In the genomic region with DNA sequence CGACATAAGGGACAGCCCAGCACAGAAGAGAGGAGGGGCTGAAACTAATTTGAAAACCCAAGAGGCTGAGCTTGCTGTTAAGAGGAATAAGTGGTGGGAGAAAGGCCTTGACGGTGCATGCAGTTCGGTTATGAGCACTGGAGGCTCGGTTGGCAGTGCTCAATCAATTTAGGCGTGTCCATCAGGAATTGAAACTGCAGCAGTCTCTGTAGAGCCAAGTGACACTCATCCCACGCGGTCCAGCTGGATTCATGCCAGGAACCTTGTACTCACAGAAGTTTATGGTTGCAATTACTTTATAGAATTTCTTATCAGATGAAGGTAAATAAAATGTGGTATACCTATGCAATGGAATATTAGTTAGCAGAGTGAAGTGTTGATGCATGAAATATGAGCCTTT, we compare ENCODE assay signal across 21 mouse cellular contexts. TPM values are rescaled to one million over a fixed set of nuclear protein-coding genes. Genes with fewer than 3 reads are reported as not detected.
DNase-seq lines count a peak whose midpoint lies in the region; ATAC-seq and TF ChIP-seq lines count a peak whose summit lies in the region.
"Had no signal": no experiment of that assay in that cellular context is flagged by ENCODE, and none has a peak within 500 bp of the region (broad histone marks: within the 10 kb centered on the region; RNA-seq: fewer than 3 reads in every experiment).

No protein-coding gene starts in this region.

- dilution Hi-C loops in CH12.LX (cut with MboI; ENCODE audit: extremely low pct_ligation_motif_present, extremely low pct_unique_long_range_greater_than_20kb, low sequenced_read_pairs), result no loop called here

- H3K4me2 ChIP-seq in forebrain, embryonic 14.5 days (ENCODE audit: low read length), result no peak overlapping the region
- no peak overlapping the region for H3K4me2 ChIP-seq in forebrain, embryonic 12.5 days
- peak overlapping the region; percentile 55 for H3K4me2 ChIP-seq in CH12.LX (ENCODE audit: insufficient read depth, low read depth, poor library complexity, severe bottlenecking)
- H3K4me2 ChIP-seq in intestine, embryonic 14.5 days (ENCODE audit: low read length), result no peak overlapping the region
- H3K4me2 ChIP-seq: embryonic facial prominence, embryonic 13.5 days; hindbrain, embryonic 12.5 days; limb, embryonic 15.5 days; lung, embryonic 15.5 days had no signal

- TF ChIP-seq POLR2A in lung, adult 2 months (IDR thresholded peaks at IDR 0.05; ENCODE audit: borderline replicate concordance, extremely low read depth, low read depth, low read length), result no peak
- no peak for TF ChIP-seq POLR2A in CH12.LX (IDR thresholded peaks at IDR 0.05; ENCODE audit: low read depth, low read length)

- H3K9me3 ChIP-seq in forebrain, embryonic 14.5 days (replicated peaks; ENCODE audit: control insufficient read depth, low read length), result 0 out of 2 replicates have a peak, but pooled peaks cover 3% of the 10 kb centered on the region
- peaks cover 4% of the 10 kb centered on the region; the same call in 1 of the 2 replicates for H3K9me3 ChIP-seq in forebrain, embryonic 12.5 days
- H3K9me3 ChIP-seq in CH12.LX (replicated peaks; ENCODE audit: low read length), result peaks cover 10% of the 10 kb centered on the region
- H3K9me3 ChIP-seq in intestine, embryonic 14.5 days (ENCODE audit: control insufficient read depth, low read length), result peaks cover 4% of the 10 kb centered on the region; the same call in 1 of the 2 replicates
- H3K9me3 ChIP-seq: embryonic facial prominence, embryonic 13.5 days; hindbrain, embryonic 12.5 days; limb, embryonic 15.5 days; lung, embryonic 15.5 days had no signal

- no peak overlapping the region for H3K4me3 ChIP-seq in forebrain, embryonic 14.5 days (ENCODE audit: low read depth, low read length)
- H3K4me3 ChIP-seq in forebrain, embryonic 12.5 days (replicated peaks), result no peak overlapping the region
- no peak overlapping the region for H3K4me3 ChIP-seq in lung, adult 2 months (replicated peaks; ENCODE audit: extremely low read depth, low read depth, low read length)
- H3K4me3 ChIP-seq in CH12.LX (replicated peaks in 1 of 3; ENCODE audit: low read depth in 2 of 3, low read length in 2 of 3, poor library complexity in 1 of 3), result no peak overlapping the region
- H3K4me3 ChIP-seq in intestine, embryonic 14.5 days (ENCODE audit: low read depth, low read length), result no peak overlapping the region
- H3K4me3 ChIP-seq: embryonic facial prominence, embryonic 13.5 days; hindbrain, embryonic 12.5 days; limb, embryonic 15.5 days; lung, embryonic 15.5 days had no signal

- H3K27me3 ChIP-seq in forebrain, embryonic 14.5 days (replicated peaks; ENCODE audit: control insufficient read depth, insufficient read depth, low read length), result no peaks in the 10 kb centered on the region
- H3K27me3 ChIP-seq in forebrain, embryonic 12.5 days, result no peaks in the 10 kb centered on the region; the same call in 1 of the 2 replicates
- H3K27me3 ChIP-seq in CH12.LX (replicated peaks), result peaks cover 28% of the 10 kb centered on the region
- no peaks in the 10 kb centered on the region for H3K27me3 ChIP-seq in intestine, embryonic 14.5 days (replicated peaks; ENCODE audit: control insufficient read depth, insufficient read depth, low read length)
- H3K27me3 ChIP-seq: embryonic facial prominence, embryonic 13.5 days; hindbrain, embryonic 12.5 days; lung, embryonic 15.5 days; Patski had no signal

- H3K4me1 ChIP-seq in forebrain, embryonic 14.5 days (ENCODE audit: control insufficient read depth, insufficient read depth, low read length), result peaks cover 4% of the 10 kb centered on the region; the same call in 1 of the 2 replicates
- peaks cover 10% of the 10 kb centered on the region for H3K4me1 ChIP-seq in forebrain, embryonic 12.5 days
- no peaks in the 10 kb centered on the region for H3K4me1 ChIP-seq in lung, adult 2 months (ENCODE audit: control insufficient read depth, insufficient read depth, low read length)
- H3K4me1 ChIP-seq in CH12.LX (ENCODE audit: control insufficient read depth in 1 of 2, insufficient read depth in 2 of 2), result no peaks in the 10 kb centered on the region
- H3K4me1 ChIP-seq in intestine, embryonic 14.5 days (replicated peaks; ENCODE audit: control insufficient read depth, insufficient read depth, low read length), result peaks cover 9% of the 10 kb centered on the region; the same call in 1 of the 2 replicates
- H3K4me1 ChIP-seq: limb, embryonic 15.5 days; lung, embryonic 15.5 days had no signal

- TF ChIP-seq RAD21 in CH12.LX (IDR thresholded peaks at IDR 0.05; ENCODE audit: low read depth, low read length), result no peak

- DNase-seq in forebrain, embryonic 14.5 days (ENCODE audit: low spot score), result peak; percentile 34
- DNase-seq in lung, postnatal 10 days, result peak; percentile 25
- no peak for DNase-seq in lung, adult 2 months
- no peak for DNase-seq in CH12.LX (ENCODE audit: extremely low read depth)
- peak; percentile 57 for DNase-seq in intestine, embryonic 14.5 days (ENCODE audit: low spot score)
- no peak for DNase-seq in testis, postnatal 10 days (ENCODE audit: low spot score)
- DNase-seq: cerebellum, adult 11-12 months; cerebellum, postnatal 36 days; gastrocnemius, postnatal 25 days; kidney, adult 18-20 months; thymus, postnatal 4 days had no signal

- 72% methylated on average over 7 of the region's 7 CpGs for WGBS in forebrain, embryonic 14.5 days
- WGBS in forebrain, embryonic 12.5 days, result 83% methylated on average over 7 of the region's 7 CpGs
- 35% methylated on average over 7 of the region's 7 CpGs for WGBS in lung, adult 2 months
- 74% methylated on average over 7 of the region's 7 CpGs for WGBS in intestine, embryonic 14.5 days

- no peak for ATAC-seq in forebrain, embryonic 14.5 days
- ATAC-seq in forebrain, embryonic 12.5 days (ENCODE audit: low FRiP score), result no peak
- ATAC-seq in intestine, embryonic 14.5 days (replicated peaks; ENCODE audit: low FRiP score, low TSS enrichment, low read depth), result 0 out of 2 replicates have a peak, but pooled peaks have one; percentile 2
- ATAC-seq: activated CD4-positive, CD25-positive, alpha-beta regulatory T cell, adult 4 months; midbrain, embryonic 16.5 days; Patski had no signal

- in situ Hi-C loops in CH12.LX (cut with MboI; ENCODE audit: low pct_ligation_motif_present, low pct_unique_long_range_greater_than_20kb, low sequenced_read_pairs), result no loop called here

- H3K36me3 ChIP-seq in forebrain, embryonic 14.5 days (ENCODE audit: control insufficient read depth, insufficient read depth, low read length), result no peaks in the 10 kb centered on the region
- no peaks in the 10 kb centered on the region for H3K36me3 ChIP-seq in forebrain, embryonic 12.5 days (replicated peaks)
- no peaks in the 10 kb centered on the region for H3K36me3 ChIP-seq in CH12.LX (replicated peaks in 1 of 2; ENCODE audit: control insufficient read depth in 1 of 2, insufficient read depth in 1 of 2, low read length in 1 of 2)
- H3K36me3 ChIP-seq in intestine, embryonic 14.5 days (ENCODE audit: control insufficient read depth, insufficient read depth, low read length), result no peaks in the 10 kb centered on the region
- H3K36me3 ChIP-seq: embryonic facial prominence, embryonic 13.5 days; hindbrain, embryonic 12.5 days; limb, embryonic 15.5 days had no signal

- H3K79me2 ChIP-seq in CH12.LX (replicated peaks; ENCODE audit: control insufficient read depth, extremely low read depth, insufficient read depth, poor library complexity, severe bottlenecking), result no peaks in the 10 kb centered on the region

- TF ChIP-seq CTCF in lung, adult 2 months (IDR thresholded peaks at IDR 0.05; ENCODE audit: insufficient read depth, low read length), result no peak
- TF ChIP-seq CTCF in CH12.LX (conservative IDR thresholded peaks at IDR 0.05 in 1 of 2, IDR thresholded peaks at IDR 0.05 in 1 of 2; ENCODE audit: low read depth in 2 of 2, low read length in 2 of 2), result no peak

- H3K9ac ChIP-seq in forebrain, embryonic 14.5 days (ENCODE audit: low read length), result no peak overlapping the region
- no peak overlapping the region for H3K9ac ChIP-seq in forebrain, embryonic 12.5 days
- no peak overlapping the region for H3K9ac ChIP-seq in CH12.LX (ENCODE audit: insufficient read depth, low read depth)
- H3K9ac ChIP-seq in intestine, embryonic 14.5 days (ENCODE audit: low read length), result no peak overlapping the region
- H3K9ac ChIP-seq: embryonic facial prominence, embryonic 13.5 days; hindbrain, embryonic 12.5 days; limb, embryonic 15.5 days; lung, embryonic 15.5 days had no signal

- TF ChIP-seq EP300 in CH12.LX (IDR thresholded peaks at IDR 0.05; ENCODE audit: low read length), result no peak

- no peak overlapping the region for H3K27ac ChIP-seq in forebrain, embryonic 14.5 days (ENCODE audit: low read depth, low read length)
- no peak overlapping the region for H3K27ac ChIP-seq in forebrain, embryonic 12.5 days
- no peak overlapping the region for H3K27ac ChIP-seq in CH12.LX (ENCODE audit: insufficient read depth, low read depth)
- H3K27ac ChIP-seq in intestine, embryonic 14.5 days (ENCODE audit: low read depth), result no peak overlapping the region
- H3K27ac ChIP-seq: embryonic facial prominence, embryonic 13.5 days; hindbrain, embryonic 12.5 days; limb, embryonic 15.5 days; lung, embryonic 15.5 days had no signal

TF ChIP-seq in CH12.LX, 34 proteins besides CTCF, POLR2A, EP300 and RAD21:
- TF ChIP-seq HCFC1 (IDR thresholded peaks at IDR 0.05; ENCODE audit: low read depth, low read length), result no peak
- no peak for TF ChIP-seq ZNF384 (IDR thresholded peaks at IDR 0.05; ENCODE audit: low read depth, low read length)
- TF ChIP-seq MEF2A (IDR thresholded peaks at IDR 0.05; ENCODE audit: borderline replicate concordance, low read depth, low read length), result no peak

RNA-seq across cellular contexts. Expression of gene Grik4, which starts 14.1 kb away (rescaled TPM):
- 1.4 and 1.9 TPM in 2 replicates for polyA plus RNA-seq in forebrain, embryonic 14.5 days (2014; fragmentation: Nextera tagmentation; extraction: Ambion mirVana)
- 2.8 and 3.3 TPM in 2 replicates for polyA plus RNA-seq in forebrain, embryonic 12.5 days (2016; fragmentation: Nextera tagmentation; extraction: Ambion mirVana)
- polyA plus RNA-seq in lung, adult 2 months (2012; rRNA removed), result 0.31 and 0.93 TPM in 2 replicates
- total RNA-seq in CH12.LX (2012; rRNA removed) (not detected in 2 replicates), CH12.LX (2014; rRNA removed) (not detected in 2 replicates)
- polyA plus RNA-seq in CH12.LX (2012; ENCODE audit: insufficient read length, low read depth), result not detected in 2 replicates
- polyA plus RNA-seq in intestine, embryonic 14.5 days (2014; fragmentation: Nextera tagmentation; extraction: Ambion mirVana), result 1.3 and 1.8 TPM in 2 replicates
- total RNA-seq: megakaryocyte, adult 5-6 weeks had no signal
- polyA plus RNA-seq: C2C12 had no signal

Comparison
In these comparisons a context has a peak if more than half of its experiments do, and no peak if none do; other contexts are left out.
1. DNase-seq: peak in forebrain, embryonic 14.5 days (single experiment), lung, postnatal 10 days (single experiment) and intestine, embryonic 14.5 days (single experiment); none in lung, adult 2 months (single experiment), CH12.LX (single experiment) and testis, postnatal 10 days (single experiment).